Mouse (Mus musculus): ENCODE data around the gene Gm21616. TPM values are rescaled to one million over a fixed set of nuclear protein-coding genes. Genes with fewer than 3 reads are reported as not detected.

Gene Gm21616
- not detected in 2 replicates for polyA plus RNA-seq (2012; rRNA removed)

GRCm38 (mm10) chrX:125435242-125435641, at the start of gene Gm21616:
TSS of gene Gm21616 (plus strand) at chrX:125435542.

Data from central nervous system, embryonic 18 days (tissue).